Comparison of ENCODE assay signal across 8 mouse cellular contexts in the genomic region with DNA sequence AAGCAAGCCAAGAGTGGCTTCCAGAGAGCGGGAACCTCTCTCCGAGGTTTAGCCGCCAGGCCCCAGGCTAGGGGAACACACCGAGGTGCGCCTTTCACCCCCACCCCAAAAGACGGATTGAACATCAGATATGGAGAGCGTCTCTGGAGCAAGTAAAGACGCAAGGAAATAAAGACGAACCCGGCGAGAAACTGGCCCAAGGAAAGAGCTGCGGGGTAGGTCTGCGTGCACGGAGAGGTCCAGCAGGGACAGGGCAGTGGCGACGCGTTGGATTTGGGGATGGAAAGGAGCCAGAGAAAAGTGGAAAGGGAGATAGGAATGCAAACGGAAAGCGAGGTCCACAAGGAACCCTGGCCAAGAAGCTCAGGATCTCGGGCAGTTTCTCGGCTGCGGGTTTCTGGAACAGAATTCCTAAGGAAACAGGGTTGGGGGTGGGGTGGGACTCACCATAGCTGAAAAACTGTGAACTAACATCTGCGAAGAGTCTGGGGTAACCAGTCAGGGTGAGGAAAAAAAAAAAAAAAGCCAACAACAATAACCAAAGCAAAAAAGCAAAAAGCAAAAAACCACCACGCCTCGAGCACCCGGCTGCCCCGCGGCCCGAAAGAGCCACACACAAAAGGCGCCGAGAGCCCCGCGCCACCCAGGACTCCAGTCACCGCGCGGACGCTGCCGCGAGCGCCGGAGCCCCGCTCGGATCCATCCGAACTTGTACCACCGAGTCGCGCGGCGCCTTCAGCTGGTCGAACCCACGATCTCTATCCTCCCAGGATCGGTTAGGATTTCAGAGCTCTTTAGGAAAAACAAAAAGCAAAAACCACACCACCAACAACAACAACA. TPM values are rescaled to one million over a fixed set of nuclear protein-coding genes. Genes with fewer than 3 reads are reported as not detected.
A peak's percentile ranks its signal among the peaks of the same experiment; 100 is the strongest.
DNase-seq lines count a peak whose midpoint lies in the region; ATAC-seq and TF ChIP-seq lines count a peak whose summit lies in the region.

No protein-coding gene starts in this region.

- peak overlapping the region; percentile 69 for H3K9ac ChIP-seq in midbrain, embryonic 14.5 days (replicated peaks; ENCODE audit: low read length)

- peak overlapping the region; percentile 53 for H3K4me2 ChIP-seq in midbrain, embryonic 14.5 days (ENCODE audit: low read length)

- peak overlapping the region; percentile 34 for H3K4me3 ChIP-seq in kidney, adult 2 months (ENCODE audit: insufficient read depth, low read depth, low read length)
- H3K4me3 ChIP-seq in midbrain, embryonic 14.5 days (replicated peaks; ENCODE audit: low read depth, low read length): peak overlapping the region; percentile 42
- no peak overlapping the region for H3K4me3 ChIP-seq in thymus, adult 2 months (ENCODE audit: control insufficient read depth, insufficient read depth, low read length)

- H3K27me3 ChIP-seq in kidney, adult 2 months (replicated peaks; ENCODE audit: control insufficient read depth, insufficient read depth, low read length): peaks cover 14% of the 10 kb centered on the region; the same call in 1 of the 2 replicates
- peaks cover 73% of the 10 kb centered on the region for H3K27me3 ChIP-seq in midbrain, embryonic 14.5 days (ENCODE audit: control insufficient read depth, insufficient read depth, low read length)
- H3K27me3 ChIP-seq in thymus, adult 2 months (ENCODE audit: control insufficient read depth, insufficient read depth, low read length): peaks cover 42% of the 10 kb centered on the region

- no peak for ATAC-seq in midbrain, embryonic 14.5 days (ENCODE audit: low FRiP score, low TSS enrichment)

- intact Hi-C loops in heart, postnatal 36 days (cut with DNase I): loop anchor here (5.0 kb wide), 1 partner anchor 877 kb away; a partner anchor contains a TSS
- intact Hi-C loops in left cerebral cortex, postnatal 36 days (cut with DNase I): loop anchor here (10.0 kb wide), 1 partner anchor 905 kb away; no protein-coding TSS in a partner anchor

- no peaks in the 10 kb centered on the region for H3K4me1 ChIP-seq in kidney, adult 2 months (ENCODE audit: control insufficient read depth, insufficient read depth, low read length)
- 0 out of 2 replicates have a peak, but pooled peaks cover 2% of the 10 kb centered on the region for H3K4me1 ChIP-seq in midbrain, embryonic 14.5 days (ENCODE audit: control insufficient read depth, insufficient read depth, low read length)
- H3K4me1 ChIP-seq in thymus, adult 2 months (replicated peaks; ENCODE audit: control insufficient read depth, insufficient read depth, low read length): peaks cover 6% of the 10 kb centered on the region

- no peaks in the 10 kb centered on the region for H3K9me3 ChIP-seq in midbrain, embryonic 14.5 days (ENCODE audit: control insufficient read depth, low read length)

- no peak for TF ChIP-seq POLR2A in kidney, adult 2 months (IDR thresholded peaks at IDR 0.05; ENCODE audit: low read depth, low read length)
- TF ChIP-seq POLR2A in thymus, adult 2 months (IDR thresholded peaks at IDR 0.05; ENCODE audit: control insufficient read depth, extremely low read depth, insufficient read depth, low read length, poor library complexity): no peak

- no peaks in the 10 kb centered on the region for H3K36me3 ChIP-seq in kidney, adult 2 months (ENCODE audit: control insufficient read depth, insufficient read depth, low read length)
- no peaks in the 10 kb centered on the region for H3K36me3 ChIP-seq in midbrain, embryonic 14.5 days (ENCODE audit: control insufficient read depth, insufficient read depth, low read length)
- H3K36me3 ChIP-seq in thymus, adult 2 months (ENCODE audit: control insufficient read depth, insufficient read depth, low read length): no peaks in the 10 kb centered on the region

- peak; percentile 24 for DNase-seq in kidney, adult 2 months
- no peak for DNase-seq in kidney, postnatal 14 days
- DNase-seq in R1 (ENCODE audit: low read depth, low spot score): peak; percentile 63
- peak; percentile 17 to 42 for DNase-seq in heart, postnatal 36 days
- DNase-seq in midbrain, embryonic 14.5 days: peak; percentile 62
- DNase-seq in thymus, adult 2 months: no peak
- no peak for DNase-seq in right cerebral cortex, adult 18-20 months
- DNase-seq in left cerebral cortex, postnatal 36 days (ENCODE audit: low spot score in 2 of 2): no peak

- no peak for TF ChIP-seq CTCF in kidney, adult 2 months (conservative IDR thresholded peaks at IDR 0.05; ENCODE audit: insufficient read depth, insufficient read length, low read depth, low read length)
- no peak for TF ChIP-seq CTCF in thymus, adult 2 months (IDR thresholded peaks at IDR 0.05; ENCODE audit: borderline replicate concordance, control insufficient read depth, extremely low read depth, insufficient read depth, low read length, poor library complexity)

- WGBS in kidney, adult 2 months: 3% methylated on average over 52 of the region's 52 CpGs
- under 1% methylated on average over 52 of the region's 52 CpGs for WGBS in midbrain, embryonic 14.5 days
- 4% methylated on average over 52 of the region's 52 CpGs for WGBS in thymus, adult 2 months

- H3K27ac ChIP-seq in kidney, adult 2 months (ENCODE audit: insufficient read depth, low read depth, low read length): peak overlapping the region; percentile 53
- H3K27ac ChIP-seq in midbrain, embryonic 14.5 days (replicated peaks; ENCODE audit: low read depth, low read length): peak overlapping the region; percentile 89
- H3K27ac ChIP-seq in thymus, adult 2 months (ENCODE audit: control insufficient read depth, insufficient read depth, low read length): no peak overlapping the region

RNA-seq across cellular contexts. Expression of a gene that starts 8.4 kb away (rescaled TPM):
- polyA plus RNA-seq in kidney, adult 2 months (2012; rRNA removed): 4.3 and 5.2 TPM in 2 replicates
- total RNA-seq in heart, postnatal 36 days (2021): under 1 TPM; 0.11 to 0.36 TPM
- polyA plus RNA-seq in midbrain, embryonic 14.5 days (2014; fragmentation: Nextera tagmentation; extraction: Ambion mirVana): 11.6 and 11.8 TPM in 2 replicates
- polyA plus RNA-seq in thymus, adult 2 months (2012; rRNA removed): 2.0 and 2.2 TPM in 2 replicates
- under 1 TPM; 0.45 to 0.62 TPM for total RNA-seq in left cerebral cortex, postnatal 36 days (2021)

Comparison
In these comparisons a context has a peak if more than half of its experiments do, and no peak if none do; other contexts are left out.
1. DNase-seq: peak in kidney, adult 2 months (single experiment), R1 (single experiment), heart, postnatal 36 days (2 of 2) and midbrain, embryonic 14.5 days (single experiment); none in kidney, postnatal 14 days (single experiment), thymus, adult 2 months (single experiment), right cerebral cortex, adult 18-20 months (single experiment) and left cerebral cortex, postnatal 36 days (0 of 2).